Mouse (Mus musculus): ENCODE measurements around the gene Rcbtb2.

- TF ChIP-seq CTCF (IDR thresholded peaks at IDR 0.05; ENCODE audit: insufficient read depth, low read length): no peak
- TF ChIP-seq POLR2A (IDR thresholded peaks at IDR 0.05; ENCODE audit: borderline replicate concordance, extremely low read depth, low read depth, low read length): no peak
These were observed 470 bp upstream of the Rcbtb2 start for GRCm38 (mm10) chr14:73122211-73122922.
